In the genomic region with DNA sequence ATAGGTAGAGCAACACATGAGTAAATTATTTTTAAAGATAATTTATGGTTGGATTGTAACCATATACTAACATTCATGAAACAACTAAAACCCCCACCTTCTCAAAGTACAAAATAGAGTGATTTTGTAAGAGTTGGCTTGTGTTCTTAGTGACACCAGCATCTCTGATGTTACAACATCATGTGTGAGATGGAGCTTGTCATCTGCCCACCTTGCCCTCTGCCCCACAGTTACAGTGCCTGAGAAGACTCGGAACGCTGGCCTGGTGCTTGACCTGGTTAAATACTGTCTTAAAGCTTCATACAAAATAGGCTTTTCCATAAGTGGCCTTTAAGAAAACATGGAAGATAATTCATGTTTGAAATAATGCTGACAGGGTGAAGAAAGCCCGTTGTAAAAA, we compare ENCODE assay signal across 8 mouse cellular contexts. TPM values are rescaled to one million over a fixed set of nuclear protein-coding genes. Genes with fewer than 3 reads are reported as not detected.
DNase-seq lines count a peak whose midpoint lies in the region; ATAC-seq and TF ChIP-seq lines count a peak whose summit lies in the region.
"Not testable (repeated sequence)": the region's sequence is repeated elsewhere in the genome, so short reads cannot be mapped to it uniquely, and the experiment has no call there.

No protein-coding gene starts in this region.

- H3K36me3 ChIP-seq in liver, adult 2 months (ENCODE audit: control insufficient read depth, insufficient read depth, low read length) = peaks cover 45% of the 10 kb centered on the region
- H3K36me3 ChIP-seq in liver, embryonic 16.5 days (ENCODE audit: control insufficient read depth, insufficient read depth) = peaks cover 46% of the 10 kb centered on the region
- peaks cover 45% of the 10 kb centered on the region for H3K36me3 ChIP-seq in liver, postnatal 0 days (replicated peaks; ENCODE audit: insufficient read depth, low read length)
- H3K36me3 ChIP-seq in neural tube, embryonic 14.5 days (ENCODE audit: control insufficient read depth, insufficient read depth, low read length) = peaks cover 42% of the 10 kb centered on the region

- not testable (repeated sequence) for TF ChIP-seq POLR2A in liver, adult 2 months (IDR thresholded peaks at IDR 0.05; ENCODE audit: extremely low read depth, insufficient read depth, low read length)

- TF ChIP-seq EP300 in liver, postnatal 0 days (IDR thresholded peaks at IDR 0.05; ENCODE audit: low read depth) = not testable (repeated sequence)

- H3K9me3 ChIP-seq in liver, embryonic 16.5 days (replicated peaks; ENCODE audit: control insufficient read depth, low read length); liver, postnatal 0 days (ENCODE audit: low read length); neural tube, embryonic 14.5 days (ENCODE audit: control insufficient read depth, low read length): not testable (repeated sequence)

- not testable (repeated sequence) for TF ChIP-seq CTCF in liver, adult 2 months (IDR thresholded peaks at IDR 0.05; ENCODE audit: low read depth, low read length); liver, postnatal 0 days (IDR thresholded peaks at IDR 0.05; ENCODE audit: low read depth)

- peaks cover 14% of the 10 kb centered on the region for H3K4me1 ChIP-seq in liver, adult 2 months (ENCODE audit: control insufficient read depth, insufficient read depth, low read length)
- not testable (repeated sequence) for H3K4me1 ChIP-seq in liver, embryonic 16.5 days (ENCODE audit: control insufficient read depth, low read depth, low read length); liver, postnatal 0 days (ENCODE audit: insufficient read depth); neural tube, embryonic 14.5 days (ENCODE audit: control insufficient read depth, insufficient read depth, low read length)

- H3K27me3 ChIP-seq in liver, adult 2 months (ENCODE audit: control insufficient read depth, insufficient read depth, low read length); liver, embryonic 16.5 days (ENCODE audit: control insufficient read depth, insufficient read depth, low read depth, low read length); liver, postnatal 0 days (ENCODE audit: insufficient read depth, low read length); neural tube, embryonic 14.5 days (ENCODE audit: control insufficient read depth, insufficient read depth, low read length): not testable (repeated sequence)

- DNase-seq in adipocyte (ENCODE audit: low spot score) = peak; percentile 71
- peak; percentile 28 for DNase-seq in adrenal gland, adult 2 months
- DNase-seq in adrenal gland, postnatal 10 days = peak; percentile 36
- DNase-seq in liver, adult 2 months (ENCODE audit: extremely low read depth, low read depth, low spot score) = peak; percentile 84
- not testable (repeated sequence) for DNase-seq in liver, postnatal 0 days
- DNase-seq in lung, postnatal 36 days = peak; percentile 9

- WGBS in liver, adult 2 months = 45% methylated on average over 3 of the region's 3 CpGs
- WGBS in liver, embryonic 16.5 days (ENCODE audit: insufficient replicate concordance) = 83% methylated on average over 3 of the region's 3 CpGs
- 75% methylated on average over 3 of the region's 3 CpGs for WGBS in liver, postnatal 0 days (ENCODE audit: insufficient replicate concordance)
- WGBS in neural tube, embryonic 14.5 days = 87% methylated on average over 3 of the region's 3 CpGs

- H3K79me2 ChIP-seq in liver, adult 2 months (ENCODE audit: control insufficient read depth, insufficient read depth, low read length) = not testable (repeated sequence)

- H3K4me2 ChIP-seq in liver, embryonic 16.5 days (ENCODE audit: low read depth, low read length); liver, postnatal 0 days (ENCODE audit: low read depth, low read length); neural tube, embryonic 14.5 days (ENCODE audit: low read depth, low read length): not testable (repeated sequence)

- H3K27ac ChIP-seq in liver, adult 2 months (replicated peaks; ENCODE audit: insufficient read depth, low read depth, low read length); liver, embryonic 16.5 days (ENCODE audit: low read length); liver, postnatal 0 days (ENCODE audit: low read depth); neural tube, embryonic 14.5 days (ENCODE audit: low read depth, low read length): not testable (repeated sequence)

- H3K4me3 ChIP-seq in liver, adult 2 months (ENCODE audit: insufficient read depth, low read depth, low read length); liver, embryonic 16.5 days (ENCODE audit: low read depth, low read length); liver, postnatal 0 days (ENCODE audit: low read depth, low read length); neural tube, embryonic 14.5 days (ENCODE audit: low read depth, low read length): not testable (repeated sequence)

- not testable (repeated sequence) for H3K9ac ChIP-seq in liver, adult 2 months (ENCODE audit: low read depth, low read length); liver, embryonic 16.5 days (ENCODE audit: low read depth, low read length); liver, postnatal 0 days (replicated peaks); neural tube, embryonic 14.5 days (replicated peaks; ENCODE audit: low read depth, low read length)

- ATAC-seq in liver, embryonic 16.5 days (ENCODE audit: low read depth) = peak; percentile 43; the same call in 1 of the 2 replicates
- ATAC-seq in liver, postnatal 0 days = peak; percentile 76
- ATAC-seq in neural tube, embryonic 14.5 days (ENCODE audit: low read depth) = 0 out of 2 replicates have a peak, but pooled peaks have one; percentile 29

RNA-seq across cellular contexts. Expression of gene Arrdc3, which starts 11.7 kb away (rescaled TPM):
- 100 to 1,000 TPM in 1 of 2 experiments, 10 to 100 TPM in 1; 79.3 to 112 TPM for total RNA-seq in adrenal gland, adult 2 months (2021)
- polyA plus RNA-seq in adrenal gland, adult 2 months (2012; rRNA removed) = 26.9 and 34.5 TPM in 2 replicates
- 100 to 1,000 TPM in 1 of 2 experiments, 10 to 100 TPM in 1; 96.7 to 109 TPM for total RNA-seq in adrenal gland, postnatal 10 days (2021)
- 318 and 336 TPM in 2 replicates for total RNA-seq in liver, adult 2 months (2014; rRNA removed)
- 68.9 and 87.1 TPM in 2 replicates for polyA plus RNA-seq in liver, adult 2 months (2012; rRNA removed)
- polyA plus RNA-seq in liver, embryonic 16.5 days (2015; fragmentation: Nextera tagmentation; extraction: Ambion mirVana) = 17.4 and 19.2 TPM in 2 replicates
- polyA plus RNA-seq in liver, postnatal 0 days (2015; fragmentation: Nextera tagmentation; extraction: Ambion mirVana) = 26.4 and 26.9 TPM in 2 replicates
- 38.3 and 57.4 TPM in 2 replicates for polyA plus RNA-seq in neural tube, embryonic 14.5 days (2014; fragmentation: Nextera tagmentation; extraction: Ambion mirVana)
